Mouse (Mus musculus): Measurements from ENCODE around the gene Sec61a1.

Gene Sec61a1

GRCm38 (mm10) chr6:88518404-88519263 lies at the start of gene Sec61a1:
Gene Sec61a1, minus strand, starts transcription at chr6:88518905.
- peak; percentile 97 for DNase-seq

DNA sequence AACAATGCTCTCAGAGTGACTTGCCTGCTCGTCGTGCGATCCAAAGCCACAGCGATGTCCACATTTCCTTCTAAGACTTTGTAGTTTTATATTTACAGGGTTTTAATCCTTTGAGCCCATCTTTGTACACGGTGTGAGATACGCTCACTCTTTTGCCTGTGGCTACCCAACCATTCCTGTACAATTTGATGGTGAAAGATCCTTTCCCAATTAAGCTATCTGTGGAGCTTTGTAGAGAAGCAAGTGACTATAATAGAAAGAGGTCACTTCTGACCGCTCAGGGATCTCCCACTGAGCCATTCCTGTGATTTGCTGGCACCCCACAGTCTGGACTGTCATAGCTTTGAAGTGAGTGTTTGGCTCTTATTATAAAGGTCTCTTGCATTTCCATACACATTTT lies 48.0 kb upstream of the Sec61a1 start:
- DNase-seq, result no peak

DNA sequence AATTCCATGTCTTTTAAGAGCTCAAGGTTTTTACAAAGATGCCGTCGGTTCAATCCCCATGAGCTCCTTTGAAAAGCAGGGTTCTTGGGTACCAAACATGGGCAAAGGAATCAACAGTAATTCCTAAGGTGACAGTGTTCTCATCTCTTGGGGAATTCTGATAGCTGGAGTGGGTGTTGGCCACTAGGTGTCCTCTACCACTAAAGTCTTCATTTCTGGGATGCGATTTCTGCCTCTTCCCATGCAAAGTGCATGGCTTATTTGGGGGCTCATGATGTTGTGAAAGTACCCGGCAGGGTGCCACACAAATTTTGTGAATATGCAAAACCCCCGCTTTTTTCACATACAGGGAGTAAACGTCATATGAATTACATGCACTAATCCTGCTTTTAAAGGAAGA lies 46.3 kb upstream of the Sec61a1 start:
- no peak for DNase-seq

GRCm38 (mm10) chr6:88560156-88560555 lies 41.5 kb upstream of the Sec61a1 start:
- no peak for DNase-seq

- no peak for DNase-seq
Measured at GRCm38 (mm10) chr6:88559688-88560087, 41.0 kb upstream of the Sec61a1 start.

- no peak for DNase-seq
Measured at GRCm38 (mm10) chr6:88558076-88558475, 39.4 kb upstream of the Sec61a1 start.

- DNase-seq, result no peak
Measured at GRCm38 (mm10) chr6:88557548-88557947, 38.8 kb upstream of the Sec61a1 start.

- no peak for DNase-seq
Measured at GRCm38 (mm10) chr6:88549916-88550315, 31.2 kb upstream of the Sec61a1 start.

- peak; percentile 67 for DNase-seq
Measured at GRCm38 (mm10) chr6:88549137-88549814, 30.6 kb upstream of the Sec61a1 start.

DNA sequence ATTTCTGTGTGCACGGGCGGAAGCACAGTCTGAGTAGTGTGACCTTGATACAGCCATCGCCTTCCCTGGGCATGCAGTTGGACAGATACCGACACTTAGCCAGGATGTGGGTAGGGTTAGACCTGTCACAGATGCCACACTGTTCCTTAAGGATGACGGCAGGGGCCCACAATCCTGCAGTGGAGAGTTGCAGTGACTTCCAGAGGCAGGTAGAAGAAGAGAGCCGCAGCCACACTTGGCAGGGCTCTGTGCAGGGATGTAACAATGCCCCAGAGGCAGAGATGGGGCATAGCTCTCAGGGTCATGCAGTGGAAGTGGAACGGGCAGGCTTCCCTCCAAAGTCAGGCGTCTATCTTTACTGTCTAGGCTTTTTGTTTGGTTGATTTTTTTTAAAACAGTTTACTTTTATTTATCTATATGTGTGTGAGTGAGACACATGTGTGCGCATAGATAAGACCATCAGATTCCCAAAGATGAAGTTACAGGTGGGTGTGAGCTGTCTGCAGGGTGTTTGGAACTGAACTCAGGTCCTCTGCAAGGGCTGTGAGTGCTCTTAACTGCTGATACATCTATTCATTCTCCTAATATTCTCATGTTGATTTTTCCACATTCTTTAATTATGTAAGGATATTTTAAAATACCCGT lies 29.8 kb upstream of the Sec61a1 start:
- DNase-seq, result no peak

DNA sequence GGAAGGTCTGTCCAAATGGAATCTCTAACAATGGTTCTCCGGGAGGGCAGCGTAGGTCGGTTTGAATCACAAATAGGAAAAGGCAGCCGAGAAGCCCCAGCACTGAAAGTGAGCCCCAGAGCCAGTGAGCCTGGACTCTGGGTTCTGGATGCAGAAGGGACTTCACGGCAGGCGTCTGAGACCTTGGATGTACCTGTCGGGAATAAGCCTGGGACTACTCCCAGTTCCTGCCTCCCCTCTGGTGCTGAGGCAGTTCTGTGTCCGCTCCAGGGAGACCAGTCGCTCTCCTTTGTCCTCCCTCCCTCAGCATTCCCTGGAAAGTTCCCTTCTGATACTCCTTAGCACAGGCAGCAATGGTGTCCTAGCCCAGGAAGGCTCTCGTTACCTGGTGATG lies 26.7 kb upstream of the Sec61a1 start:
- DNase-seq, result no peak

- DNase-seq, result peak; percentile 30
Measured at GRCm38 (mm10) chr6:88544644-88545396, 26.1 kb upstream of the Sec61a1 start.

- no peak for DNase-seq
Measured at GRCm38 (mm10) chr6:88544241-88544640, 25.5 kb upstream of the Sec61a1 start.

DNA sequence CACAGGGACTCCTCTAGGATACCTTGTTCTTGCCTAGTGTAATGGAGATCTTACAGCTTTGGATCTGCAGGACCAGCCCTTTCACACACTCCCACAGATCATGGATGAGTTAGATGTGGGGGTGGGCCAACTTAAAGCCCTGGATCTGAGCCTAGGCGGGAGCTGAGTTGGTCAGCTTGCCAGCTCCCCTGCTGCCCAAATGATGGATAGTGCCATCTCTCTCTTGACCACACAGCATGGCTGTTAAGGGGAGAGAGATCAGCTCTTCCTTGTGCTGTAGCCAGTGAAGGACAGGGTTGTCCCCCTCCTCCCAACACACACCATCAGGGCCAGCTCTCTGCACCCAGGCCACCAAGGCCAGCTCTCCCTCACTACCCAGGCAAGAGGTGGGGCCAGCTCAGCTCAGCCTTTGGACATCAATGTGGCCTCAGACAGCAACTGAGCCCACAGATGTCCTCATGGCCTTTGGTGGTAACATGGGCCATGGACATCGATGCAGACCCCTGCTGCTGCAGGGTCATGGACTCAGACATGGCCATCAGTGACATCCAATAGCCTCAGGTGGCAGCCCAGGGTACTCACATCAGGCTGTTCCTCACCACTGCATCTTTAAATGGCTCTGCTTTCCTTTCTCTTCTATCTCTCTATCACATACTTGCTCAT lies 21.5 kb upstream of the Sec61a1 start:
- no peak for DNase-seq

DNA sequence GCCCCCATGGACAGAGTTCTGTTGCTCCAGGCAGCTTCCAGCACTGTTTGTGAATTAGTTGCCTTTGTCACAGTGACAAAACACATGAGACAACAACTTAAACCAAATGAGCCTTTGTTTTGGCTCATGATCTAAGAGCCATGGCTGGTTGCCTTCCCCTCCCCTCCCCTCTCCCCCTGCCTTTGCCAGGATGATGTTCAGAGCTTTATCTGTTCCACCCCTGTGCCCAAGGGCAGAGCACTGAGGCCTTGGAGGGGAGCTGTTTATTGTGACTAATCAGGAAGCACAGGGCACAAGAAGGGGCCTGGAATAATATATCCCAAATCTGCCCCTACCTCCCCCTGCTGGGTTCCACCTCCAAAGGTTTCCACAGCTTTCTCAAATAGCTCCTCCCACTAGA lies 11.6 kb upstream of the Sec61a1 start:
- no peak for DNase-seq

GRCm38 (mm10) chr6:88524056-88524455 lies 5.4 kb upstream of the Sec61a1 start:
- no peak for DNase-seq

- no peak for DNase-seq
Measured at GRCm38 (mm10) chr6:88523451-88523850, 4.7 kb upstream of the Sec61a1 start.

DNA sequence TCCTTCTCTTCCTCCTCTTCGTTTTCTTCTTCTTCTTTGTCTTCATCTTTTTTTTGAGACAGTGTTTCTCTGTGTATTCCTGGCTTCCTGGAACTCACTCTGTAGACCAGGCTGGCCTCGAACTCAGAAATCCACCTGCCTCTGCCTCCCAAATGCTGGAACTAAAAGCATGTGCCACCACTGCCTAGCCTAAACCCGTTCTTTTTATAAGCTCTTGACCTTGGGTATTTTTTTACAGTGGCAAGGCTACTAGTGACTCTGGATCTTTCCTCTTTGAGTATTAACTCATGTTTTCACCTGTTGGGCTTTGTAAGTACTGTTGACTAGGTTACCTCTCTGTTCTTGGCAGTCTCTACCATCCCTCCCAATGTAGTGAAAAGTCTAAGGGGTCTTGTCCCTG lies 4.3 kb upstream of the Sec61a1 start:
- DNase-seq, result no peak

GRCm38 (mm10) chr6:88522606-88523005 lies 3.9 kb upstream of the Sec61a1 start:
- DNase-seq, result no peak

- no peak for DNase-seq
Measured at GRCm38 (mm10) chr6:88521821-88522220, 3.1 kb upstream of the Sec61a1 start.

GRCm38 (mm10) chr6:88517701-88518403 lies 853 bp downstream of the Sec61a1 start:
- DNase-seq, result no peak

GRCm38 (mm10) chr6:88516667-88517066 lies 2.0 kb downstream of the Sec61a1 start:
- no peak for DNase-seq

All from liver (tissue).